Mouse (Mus musculus) forebrain, postnatal 0 days (tissue): ENCODE measurements around the gene Cacng8. TPM values are rescaled to one million over a fixed set of nuclear protein-coding genes. Genes with fewer than 3 reads are reported as not detected.

ENCODE experiments used
- ATAC-seq: fragments of 200-750 bp; cut with Nextera tagmentation; 2 replicates; pipeline ENCODE4 v1.8.0; 2017; ENCODE audit warnings: mild to moderate bottlenecking, moderate library complexity
- DNase-seq: peaks from one replicate; pipeline ENCODE4 v3.0.0-alpha.2; 2015
- H3K27ac ChIP-seq: fragments of 300-500 bp; sonication (generic); 2 replicates; pipeline ENCODE4 v1.5.1; 2014; ENCODE audit warnings: low read depth, mild to moderate bottlenecking, antibody characterized with exemption, low read length, moderate library complexity, mixed read lengths
- H3K27me3 ChIP-seq: fragments of 300-500 bp; sonication (generic); 2 replicates; pipeline ENCODE4 v1.6.1; 2014; ENCODE audit warnings: mild to moderate bottlenecking, low read length, mixed read lengths; ENCODE audit not compliant: insufficient read depth
- H3K36me3 ChIP-seq: fragments of 300-500 bp; sonication (generic); 2 replicates; pipeline ENCODE4 v1.6.1; 2014; ENCODE audit warnings: mild to moderate bottlenecking, moderate library complexity; ENCODE audit not compliant: insufficient read depth
- H3K4me1 ChIP-seq: fragments of 300-500 bp; sonication (generic); 2 replicates; pipeline ENCODE4 v1.6.1; 2014; ENCODE audit warnings: antibody characterized with exemption; ENCODE audit not compliant: insufficient read depth
- H3K4me2 ChIP-seq: fragments of 300-500 bp; sonication (generic); 2 replicates; pipeline ENCODE4 v1.6.1; 2014; ENCODE audit warnings: low read depth, mild to moderate bottlenecking, moderate library complexity
- H3K4me3 ChIP-seq: fragments of 300-500 bp; sonication (generic); 2 replicates; pipeline ENCODE4 v1.5.1; 2014; ENCODE audit warnings: low read depth, low read length, mixed read lengths
- H3K9ac ChIP-seq: fragments of 300-500 bp; sonication (generic); 2 replicates; pipeline ENCODE4 v1.6.1; 2014; ENCODE audit warnings: mild to moderate bottlenecking
- H3K9me3 ChIP-seq: fragments of 300-500 bp; sonication (generic); 2 replicates; pipeline ENCODE4 v1.6.1; 2016; ENCODE audit warnings: low read length
- CTCF ChIP-seq: sonication (generic); IDR thresholded peaks from 2 replicates; pipeline ENCODE4 v1.5.1; 2016; ENCODE audit warnings: antibody characterized with exemption, control low read depth, low read depth
- WGBS: fragments of 180-500 bp; shearing (Covaris S2); extraction: QIAGEN DNeasy Blood & Tissue Kit; methylation state at CpG from one replicate; pipeline ENCODE4 v1.1.7; 2014; 5-methylcytosine and 5-hydroxymethylcytosine counted together
- microRNA-seq, 2 experiments: library from miRNA; unstranded; fragments of <30 nt; microRNA quantifications; one replicate each; pipeline ENCODE4; 2016
- polyA plus RNA-seq: library from polyadenylated mRNA; unstranded; fragments of >200 nt; fragmentation: Nextera tagmentation; extraction: Ambion mirVana; gene quantifications from 2 replicates; pipeline ENCODE4 v1.2.1, GENCODE M21; 2015
- total RNA-seq: library from RNA; depleted of rRNA; stranded (reverse); fragments of >200 nt; gene quantifications from 2 replicates; pipeline ENCODE4 v1.2.3, GENCODE M21; 2014; rRNA removed

Cacng8 gene
- total and polyA plus RNA-seq, 2 experiments from 2014 or later, result 17.8 to 42.2 TPM

DNA sequence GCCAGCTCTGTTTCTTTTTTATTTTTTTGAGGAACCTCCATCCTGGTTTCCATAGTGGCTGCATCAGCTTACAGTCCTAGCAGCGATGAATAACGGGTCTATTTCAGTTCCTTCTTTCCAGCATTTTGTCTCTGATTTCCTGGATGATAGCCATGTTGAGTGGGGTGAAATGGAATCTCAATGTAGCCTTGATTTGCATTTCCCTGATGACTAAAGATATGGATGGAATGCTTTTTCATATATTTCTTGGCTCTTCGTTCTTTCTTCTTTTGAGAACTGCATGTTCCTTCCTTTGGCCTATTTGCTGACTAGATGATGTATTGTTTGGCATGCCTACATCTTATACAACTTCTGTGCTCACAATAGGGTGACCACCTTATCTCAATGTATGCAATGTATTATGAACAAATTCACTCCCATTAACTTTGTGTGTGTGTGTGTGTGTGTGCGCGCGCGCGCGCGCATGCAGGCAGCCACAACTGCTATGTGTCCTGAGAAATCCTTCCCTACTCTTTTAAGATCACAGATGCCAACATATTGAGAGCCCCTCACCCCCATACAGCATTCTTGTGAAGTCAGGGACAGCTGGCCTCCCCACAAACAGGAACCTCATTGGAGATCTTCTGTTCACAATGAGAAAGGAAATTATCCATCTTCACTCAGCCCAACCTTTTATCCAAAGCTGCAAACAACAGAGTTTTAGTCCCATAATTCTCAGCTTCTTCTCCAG lies 66.8 kb downstream of the Cacng8 start:
- Histone ChIP-seq H3K27ac (no peak overlapping the region), H3K4me1 (no peaks in the 10 kb centered on the region), H3K9ac (no peak overlapping the region), H3K4me3 (no peak overlapping the region), H3K9me3 (no peaks in the 10 kb centered on the region), H3K4me2 (no peak overlapping the region), H3K27me3 (no peaks in the 10 kb centered on the region), H3K36me3 (no peaks in the 10 kb centered on the region)
- ATAC-seq (no peak), DNase-seq (no peak)
- TF ChIP-seq CTCF, result no peak
- 91% methylated on average over 10 of the region's 10 CpGs for WGBS

DNA sequence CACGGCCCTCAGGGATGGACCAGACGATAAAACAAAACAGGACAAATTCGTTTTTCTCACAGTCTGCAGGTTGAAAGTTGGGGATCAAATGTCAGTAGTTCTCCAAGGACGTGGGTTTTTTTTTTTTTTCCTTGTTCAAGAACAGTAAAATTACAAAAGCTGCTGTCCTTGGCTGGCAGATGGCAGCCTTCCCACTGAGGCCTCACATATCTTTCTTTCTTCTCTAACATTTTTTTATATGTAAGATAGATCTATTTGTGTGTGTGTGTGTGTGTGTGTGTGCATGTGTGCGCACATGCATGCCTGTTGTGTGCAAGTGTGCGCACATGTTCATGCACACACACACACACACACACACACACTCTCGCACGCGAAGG lies 67.3 kb downstream of the Cacng8 start:
- Histone ChIP-seq H3K4me1 (no peaks in the 10 kb centered on the region), H3K27me3 (no peaks in the 10 kb centered on the region), H3K9ac (no peak overlapping the region), H3K4me2 (no peak overlapping the region), H3K36me3 (no peaks in the 10 kb centered on the region), H3K4me3 (no peak overlapping the region), H3K27ac (no peak overlapping the region), H3K9me3 (no peaks in the 10 kb centered on the region)
- ATAC-seq (no peak), DNase-seq (no peak)
- 77% methylated on average over 9 of the region's 9 CpGs for WGBS
- TF ChIP-seq CTCF, result no peak

DNA sequence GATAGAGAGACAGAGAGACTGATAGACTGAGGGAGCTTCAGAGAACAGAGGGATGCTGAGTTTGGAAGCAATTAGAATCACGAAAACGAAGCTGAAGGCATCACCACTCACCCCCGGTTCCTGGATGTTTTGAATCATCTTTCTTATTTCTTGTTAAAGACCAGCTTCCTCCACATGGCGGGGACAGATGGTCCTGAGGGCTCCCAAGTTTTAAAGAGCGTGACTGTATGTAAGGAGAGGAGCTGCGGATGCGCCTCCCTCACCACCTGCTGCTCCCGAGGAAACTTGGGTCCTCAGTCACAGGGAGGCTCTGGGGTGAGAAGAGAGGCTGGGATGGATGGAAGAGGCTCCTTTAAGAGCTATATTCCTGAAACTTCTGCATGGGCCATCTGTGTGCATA lies 69.8 kb downstream of the Cacng8 start:
- H3K4me2 ChIP-seq, result no peak overlapping the region
- no peak overlapping the region for H3K27ac ChIP-seq
- DNase-seq (peak; percentile 27), ATAC-seq (peak; percentile 71)
- H3K9me3 ChIP-seq, result no peaks in the 10 kb centered on the region
- no peak for TF ChIP-seq CTCF
- H3K9ac ChIP-seq, result no peak overlapping the region
- H3K4me3 ChIP-seq, result no peak overlapping the region
- no peaks in the 10 kb centered on the region for H3K36me3 ChIP-seq
- no peaks in the 10 kb centered on the region for H3K27me3 ChIP-seq
- WGBS, result 80% methylated on average over 8 of the region's 8 CpGs
- no peaks in the 10 kb centered on the region for H3K4me1 ChIP-seq

DNA sequence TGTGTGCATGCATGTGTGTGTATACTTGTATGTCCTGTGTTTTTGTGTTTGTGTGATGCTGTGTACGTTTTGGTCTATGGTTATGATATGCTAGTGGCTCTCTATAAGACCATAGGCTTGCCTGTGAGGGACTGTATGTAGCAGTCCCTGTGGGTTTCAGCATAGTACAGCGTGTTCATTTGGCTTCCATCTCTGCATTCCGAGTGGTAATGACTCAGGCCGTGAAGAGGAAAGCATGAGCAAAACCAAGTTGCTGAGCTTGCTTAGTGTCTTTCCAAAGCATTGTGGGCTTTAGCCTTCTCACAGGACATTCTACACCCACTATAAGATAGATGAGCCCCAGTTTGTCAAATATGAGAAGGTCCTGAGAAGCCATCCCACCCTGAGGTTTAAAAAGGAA lies 72.8 kb downstream of the Cacng8 start:
- Histone ChIP-seq H3K9me3 (no peaks in the 10 kb centered on the region), H3K27me3 (no peaks in the 10 kb centered on the region), H3K4me1 (no peaks in the 10 kb centered on the region), H3K4me2 (no peak overlapping the region), H3K36me3 (no peaks in the 10 kb centered on the region), H3K4me3 (no peak overlapping the region), H3K9ac (no peak overlapping the region), H3K27ac (no peak overlapping the region)
- ATAC-seq (no peak), DNase-seq (no peak)
- 85% methylated on average over 4 of the region's 4 CpGs for WGBS
- no peak for TF ChIP-seq CTCF

Small RNA genes within 50 kb of the gene (microRNA-seq; reads per million reads assigned to microRNA genes)
- gene Gm23450, result 65.7 to 125 reads per million in 2 experiments

Other genes starting within 250 kb of the Cacng8 start
- not detected in 2 replicates for gene AU018091, start 221.5 kb upstream of the Cacng8 start, total RNA-seq
- not detected in 2 replicates for gene AU018091, start 221.5 kb upstream of the Cacng8 start, polyA plus RNA-seq
- not detected in 2 replicates for gene Nlrp12, start 140.9 kb upstream of the Cacng8 start, total RNA-seq
- 0.04 and 0.05 TPM in 2 replicates for gene Nlrp12, start 140.9 kb upstream of the Cacng8 start, polyA plus RNA-seq
- gene Myadm, start 101.6 kb upstream of the Cacng8 start, total RNA-seq, result 16.2 and 22.3 TPM in 2 replicates
- 14.0 and 22.3 TPM in 2 replicates for gene Myadm, start 101.6 kb upstream of the Cacng8 start, polyA plus RNA-seq
- 10.2 and 17.3 TPM in 2 replicates for gene Prkcg, start 101.5 kb upstream of the Cacng8 start, total RNA-seq
- gene Prkcg, start 101.5 kb upstream of the Cacng8 start, polyA plus RNA-seq, result 12.1 and 15.1 TPM in 2 replicates
- 73.4 and 78.9 TPM in 2 replicates for gene Cacng7, start 57.7 kb upstream of the Cacng8 start, total RNA-seq
- gene Cacng7, start 57.7 kb upstream of the Cacng8 start, polyA plus RNA-seq, result 2.3 and 2.5 TPM in 2 replicates
- gene Cacng6, start 33.5 kb downstream of the Cacng8 start, total RNA-seq, result 0.15 and 0.38 TPM in 2 replicates
- gene Cacng6, start 33.5 kb downstream of the Cacng8 start, polyA plus RNA-seq, result 0.35 and 0.43 TPM in 2 replicates
- gene Tarm1, start 111.9 kb downstream of the Cacng8 start, total RNA-seq, result 0.10 TPM in 1 of 2 replicates, not detected in the other
- 0.10 TPM in 1 of 2 replicates, not detected in the other for gene Tarm1, start 111.9 kb downstream of the Cacng8 start, polyA plus RNA-seq
- gene Oscar, start 225.5 kb downstream of the Cacng8 start, total RNA-seq, result 0.43 and 0.69 TPM in 2 replicates
- 0.42 and 0.48 TPM in 2 replicates for gene Oscar, start 225.5 kb downstream of the Cacng8 start, polyA plus RNA-seq
- gene Ndufa3, start 226.7 kb downstream of the Cacng8 start, total RNA-seq, result 191 and 258 TPM in 2 replicates
- 464 and 597 TPM in 2 replicates for gene Ndufa3, start 226.7 kb downstream of the Cacng8 start, polyA plus RNA-seq
- gene Tfpt, start 239.2 kb downstream of the Cacng8 start, total RNA-seq, result 27.1 and 37.5 TPM in 2 replicates
- gene Tfpt, start 239.2 kb downstream of the Cacng8 start, polyA plus RNA-seq, result 34.2 and 39.3 TPM in 2 replicates
- gene Prpf31, start 239.3 kb downstream of the Cacng8 start, total RNA-seq, result 62.6 and 63.5 TPM in 2 replicates
- 66.3 and 77.8 TPM in 2 replicates for gene Prpf31, start 239.3 kb downstream of the Cacng8 start, polyA plus RNA-seq